Mouse (Mus musculus) bone marrow, adult 2 months (tissue): ENCODE data around the gene Trim23.

Source experiments
- CTCF ChIP-seq: fragments of 200-500 bp; IDR thresholded peaks from 2 replicates; pipeline ENCODE4 v1.5.1; 2011; ENCODE audit warnings: low read length, control low read depth; ENCODE audit not compliant: control insufficient read depth, insufficient read depth
- POLR2A ChIP-seq: fragments of 200-500 bp; IDR thresholded peaks from 2 replicates; pipeline ENCODE4 v1.6.1; 2011; ENCODE audit warnings: low read depth, mild to moderate bottlenecking, control low read depth, low read length, borderline replicate concordance; ENCODE audit not compliant: control insufficient read depth

GRCm38 (mm10) chr13:104172498-104172897 lies 6.1 kb upstream of the Trim23 start:
- TF ChIP-seq POLR2A (no peak), CTCF (no peak)
